Mouse (Mus musculus) testis, adult 2 months (tissue): Measurements from ENCODE around the gene Pik3c2a.

Source experiments
- CTCF ChIP-seq: fragments of 200-500 bp; IDR thresholded peaks from 2 replicates; pipeline ENCODE4 v1.5.1; 2012; ENCODE audit warnings: low read depth, mild to moderate bottlenecking, inconsistent platforms, low read length, moderate library complexity; ENCODE audit not compliant: control insufficient read depth, insufficient read depth, insufficient replicate concordance
- POLR2A ChIP-seq: fragments of 200-500 bp; IDR thresholded peaks from 2 replicates; pipeline ENCODE4 v1.6.1; 2012; ENCODE audit warnings: low read depth, mild to moderate bottlenecking, inconsistent platforms, low read length, moderate library complexity; ENCODE audit not compliant: control insufficient read depth

GRCm38 (mm10) chr7:116307871-116308631 lies 135.2 kb downstream of the Pik3c2a start, which contains the start of gene Plekha7:
- TF ChIP-seq CTCF (no peak), POLR2A (no peak)
